Mouse (Mus musculus): ENCODE results near the gene Cnst. TPM values are rescaled to one million over a fixed set of nuclear protein-coding genes. Genes with fewer than 3 reads are reported as not detected.

The Cnst gene
- polyA plus RNA-seq, 1 experiment from 2014 or later, result 27.5 TPM

GRCm38 (mm10) chr1:179622665-179623064, 76.5 kb downstream of the Cnst start:
- H3K9me3 ChIP-seq (replicated peaks; ENCODE audit: control insufficient read depth, low read length, poor library complexity, severe bottlenecking), result no peaks in the 10 kb centered on the region
- no peaks in the 10 kb centered on the region for H3K27me3 ChIP-seq (ENCODE audit: control insufficient read depth, insufficient read depth, low read depth, low read length)
- H3K4me2 ChIP-seq (ENCODE audit: low read length), result no peak overlapping the region
- no peak overlapping the region for H3K4me3 ChIP-seq (ENCODE audit: low read depth, low read length)
- ATAC-seq, result no peak
- no peak overlapping the region for H3K9ac ChIP-seq (ENCODE audit: low read depth, low read length)
- WGBS, result 94% methylated on average over 12 of the region's 12 CpGs
- no peaks in the 10 kb centered on the region for H3K4me1 ChIP-seq (ENCODE audit: control insufficient read depth, insufficient read depth, low read length)
- no peak overlapping the region for H3K27ac ChIP-seq (ENCODE audit: low read length)
- H3K36me3 ChIP-seq (ENCODE audit: control insufficient read depth, insufficient read depth, low read length), result 0 out of 2 replicates have a peak, but pooled peaks cover 4% of the 10 kb centered on the region

GRCm38 (mm10) chr1:179623657-179624056, 77.5 kb downstream of the Cnst start:
- Histone ChIP-seq H3K4me1 (ENCODE audit: control insufficient read depth, insufficient read depth, low read length) (no peaks in the 10 kb centered on the region), H3K4me2 (ENCODE audit: low read length) (no peak overlapping the region), H3K9ac (ENCODE audit: low read depth, low read length) (no peak overlapping the region), H3K27me3 (ENCODE audit: control insufficient read depth, insufficient read depth, low read depth, low read length) (no peaks in the 10 kb centered on the region), H3K27ac (ENCODE audit: low read length) (no peak overlapping the region), H3K4me3 (ENCODE audit: low read depth, low read length) (no peak overlapping the region), H3K9me3 (replicated peaks; ENCODE audit: control insufficient read depth, low read length, poor library complexity, severe bottlenecking) (no peaks in the 10 kb centered on the region), H3K36me3 (ENCODE audit: control insufficient read depth, insufficient read depth, low read length) (0 out of 2 replicates have a peak, but pooled peaks cover 4% of the 10 kb centered on the region)
- ATAC-seq, result no peak
- WGBS, result 57% methylated on average over 4 of the region's 4 CpGs

GRCm38 (mm10) chr1:179624354-179624753, 78.2 kb downstream of the Cnst start:
- 81% methylated on average over 4 of the region's 4 CpGs for WGBS
- no peaks in the 10 kb centered on the region for H3K4me1 ChIP-seq (ENCODE audit: control insufficient read depth, insufficient read depth, low read length)
- no peak overlapping the region for H3K27ac ChIP-seq (ENCODE audit: low read length)
- H3K4me3 ChIP-seq (ENCODE audit: low read depth, low read length), result no peak overlapping the region
- no peak for ATAC-seq
- H3K36me3 ChIP-seq (ENCODE audit: control insufficient read depth, insufficient read depth, low read length), result 0 out of 2 replicates have a peak, but pooled peaks cover 2% of the 10 kb centered on the region
- no peak overlapping the region for H3K4me2 ChIP-seq (ENCODE audit: low read length)
- H3K9me3 ChIP-seq (replicated peaks; ENCODE audit: control insufficient read depth, low read length, poor library complexity, severe bottlenecking), result no peaks in the 10 kb centered on the region
- H3K9ac ChIP-seq (ENCODE audit: low read depth, low read length), result no peak overlapping the region
- H3K27me3 ChIP-seq (ENCODE audit: control insufficient read depth, insufficient read depth, low read depth, low read length), result no peaks in the 10 kb centered on the region

DNA sequence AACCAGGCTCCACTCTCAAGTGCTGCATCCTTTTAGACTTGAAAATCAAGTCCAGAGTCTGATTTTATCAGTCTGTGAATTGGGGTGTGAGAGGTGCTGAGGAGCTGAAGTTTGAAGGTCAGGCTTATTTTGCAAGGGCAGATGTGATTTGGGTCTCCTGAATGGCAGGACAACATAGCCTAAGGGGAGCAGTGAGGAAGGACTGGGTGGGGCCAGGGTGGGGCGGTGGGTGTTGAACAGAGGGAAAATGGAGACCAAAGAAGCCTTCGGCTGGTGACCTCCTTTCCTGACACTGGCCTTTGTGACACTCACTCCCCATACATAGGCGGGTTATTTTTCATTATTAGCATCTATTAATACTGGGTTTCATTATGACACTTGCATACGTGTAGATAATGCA, 81.7 kb downstream of the Cnst start:
- no peak for ATAC-seq
- no peaks in the 10 kb centered on the region for H3K4me1 ChIP-seq (ENCODE audit: control insufficient read depth, insufficient read depth, low read length)
- H3K4me2 ChIP-seq (ENCODE audit: low read length), result no peak overlapping the region
- 89% methylated on average over 4 of the region's 4 CpGs for WGBS
- no peaks in the 10 kb centered on the region for H3K36me3 ChIP-seq (ENCODE audit: control insufficient read depth, insufficient read depth, low read length)
- no peak overlapping the region for H3K27ac ChIP-seq (ENCODE audit: low read length)
- no peak overlapping the region for H3K9ac ChIP-seq (ENCODE audit: low read depth, low read length)
- no peaks in the 10 kb centered on the region for H3K27me3 ChIP-seq (ENCODE audit: control insufficient read depth, insufficient read depth, low read depth, low read length)
- H3K9me3 ChIP-seq (replicated peaks; ENCODE audit: control insufficient read depth, low read length, poor library complexity, severe bottlenecking), result no peaks in the 10 kb centered on the region
- no peak overlapping the region for H3K4me3 ChIP-seq (ENCODE audit: low read depth, low read length)

DNA sequence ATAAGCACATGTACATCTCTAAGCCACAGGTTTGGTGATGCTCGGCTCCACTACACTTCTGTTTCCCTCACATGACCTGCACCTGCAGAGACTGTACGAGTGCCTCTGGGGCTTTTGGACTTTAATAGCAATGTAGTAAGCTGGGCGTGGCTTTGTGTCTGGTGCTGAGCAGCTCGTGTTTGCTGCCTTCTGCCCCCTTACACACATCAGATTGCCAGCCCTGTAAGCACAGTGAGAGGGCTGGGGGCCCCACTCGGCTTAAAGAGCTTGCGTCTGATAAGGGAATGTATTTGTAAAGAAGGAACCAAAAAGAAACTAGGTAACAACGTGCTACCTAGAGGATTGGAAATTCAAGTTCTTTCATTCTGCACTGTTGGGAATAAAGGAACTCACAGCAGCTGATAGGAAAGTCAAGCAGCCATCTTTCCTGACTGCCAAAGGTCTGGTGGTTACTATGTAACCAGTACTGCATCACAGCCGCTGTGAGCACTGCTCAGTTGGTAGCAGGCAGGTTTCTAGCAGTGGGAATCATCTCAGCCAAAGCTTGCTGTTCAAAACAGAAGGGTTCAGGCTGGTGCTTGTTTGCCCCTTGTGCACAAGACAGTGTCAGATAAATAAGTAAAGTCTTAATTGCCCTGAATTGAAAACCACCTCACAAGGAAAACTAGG, 82.4 kb downstream of the Cnst start:
- Histone ChIP-seq H3K36me3 (ENCODE audit: control insufficient read depth, insufficient read depth, low read length) (no peaks in the 10 kb centered on the region), H3K4me3 (ENCODE audit: low read depth, low read length) (no peak overlapping the region), H3K9me3 (replicated peaks; ENCODE audit: control insufficient read depth, low read length, poor library complexity, severe bottlenecking) (no peaks in the 10 kb centered on the region), H3K27ac (ENCODE audit: low read length) (no peak overlapping the region), H3K4me2 (ENCODE audit: low read length) (no peak overlapping the region), H3K9ac (ENCODE audit: low read depth, low read length) (no peak overlapping the region), H3K4me1 (ENCODE audit: control insufficient read depth, insufficient read depth, low read length) (no peaks in the 10 kb centered on the region), H3K27me3 (ENCODE audit: control insufficient read depth, insufficient read depth, low read depth, low read length) (no peaks in the 10 kb centered on the region)
- WGBS, result 75% methylated on average over 8 of the region's 8 CpGs
- ATAC-seq, result no peak

DNA sequence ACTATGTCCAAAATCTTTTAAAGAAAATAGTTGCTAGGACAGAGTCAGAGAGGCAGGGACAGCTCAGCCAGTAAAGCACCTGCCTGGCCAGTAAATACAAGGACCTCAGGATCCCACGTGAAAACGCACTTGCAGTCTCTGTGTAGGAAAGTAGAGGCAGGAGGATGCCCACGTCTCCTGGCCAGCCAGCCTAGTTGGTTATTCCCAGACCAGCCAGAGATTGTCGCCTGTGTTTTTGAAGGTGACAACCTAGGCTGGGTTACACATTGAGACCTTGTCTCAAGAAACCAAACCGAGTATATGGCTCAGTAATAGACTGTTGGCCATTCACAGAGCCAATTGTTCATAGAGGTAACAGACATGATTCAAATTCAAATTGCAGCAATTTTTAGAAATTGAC, 83.1 kb downstream of the Cnst start:
- H3K27ac ChIP-seq (ENCODE audit: low read length), result no peak overlapping the region
- WGBS, result 84% methylated on average over 5 of the region's 5 CpGs
- H3K9me3 ChIP-seq (replicated peaks; ENCODE audit: control insufficient read depth, low read length, poor library complexity, severe bottlenecking), result no peaks in the 10 kb centered on the region
- H3K4me2 ChIP-seq (ENCODE audit: low read length), result no peak overlapping the region
- no peak overlapping the region for H3K9ac ChIP-seq (ENCODE audit: low read depth, low read length)
- ATAC-seq, result no peak
- no peaks in the 10 kb centered on the region for H3K27me3 ChIP-seq (ENCODE audit: control insufficient read depth, insufficient read depth, low read depth, low read length)
- no peak overlapping the region for H3K4me3 ChIP-seq (ENCODE audit: low read depth, low read length)
- H3K4me1 ChIP-seq (ENCODE audit: control insufficient read depth, insufficient read depth, low read length), result no peaks in the 10 kb centered on the region
- no peaks in the 10 kb centered on the region for H3K36me3 ChIP-seq (ENCODE audit: control insufficient read depth, insufficient read depth, low read length)

DNA sequence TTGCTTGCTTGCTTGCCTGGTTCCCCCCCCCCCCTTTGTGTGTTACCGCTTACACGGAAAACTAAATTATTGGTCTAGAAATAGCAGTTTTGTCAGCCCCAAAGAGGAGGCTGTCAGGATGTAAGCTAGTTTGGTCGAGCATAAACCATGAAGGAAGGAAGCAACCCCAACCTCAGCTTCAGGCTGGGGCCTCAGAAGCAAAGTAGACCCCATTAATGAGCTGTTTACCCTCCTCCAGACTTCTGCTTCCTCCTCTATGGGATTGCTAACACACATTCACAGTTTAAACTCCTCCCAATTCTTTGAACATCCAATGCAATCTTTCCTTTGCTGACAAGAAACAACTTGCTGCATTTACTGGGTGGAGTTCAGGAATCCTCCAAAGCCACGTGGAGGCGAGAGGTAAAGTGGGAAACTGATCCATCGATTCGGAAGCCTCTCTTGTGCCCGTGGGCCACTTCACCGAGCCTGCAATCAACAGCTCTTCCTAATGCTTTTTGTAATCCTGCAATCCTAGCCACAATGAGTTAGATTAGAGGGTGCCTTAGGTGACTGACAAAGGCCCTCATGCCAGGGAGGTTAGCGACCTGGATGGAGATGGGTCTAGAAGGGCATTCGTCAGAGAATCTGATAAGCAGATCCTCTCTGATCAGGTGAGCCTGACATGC, 86.7 kb downstream of the Cnst start:
- no peaks in the 10 kb centered on the region for H3K36me3 ChIP-seq (ENCODE audit: control insufficient read depth, insufficient read depth, low read length)
- H3K27me3 ChIP-seq (ENCODE audit: control insufficient read depth, insufficient read depth, low read depth, low read length), result no peaks in the 10 kb centered on the region
- WGBS, result 83% methylated on average over 11 of the region's 11 CpGs
- H3K27ac ChIP-seq (ENCODE audit: low read length), result no peak overlapping the region
- no peak overlapping the region for H3K4me2 ChIP-seq (ENCODE audit: low read length)
- no peak overlapping the region for H3K4me3 ChIP-seq (ENCODE audit: low read depth, low read length)
- no peak for ATAC-seq
- no peaks in the 10 kb centered on the region for H3K9me3 ChIP-seq (replicated peaks; ENCODE audit: control insufficient read depth, low read length, poor library complexity, severe bottlenecking)
- no peaks in the 10 kb centered on the region for H3K4me1 ChIP-seq (ENCODE audit: control insufficient read depth, insufficient read depth, low read length)
- no peak overlapping the region for H3K9ac ChIP-seq (ENCODE audit: low read depth, low read length)

DNA sequence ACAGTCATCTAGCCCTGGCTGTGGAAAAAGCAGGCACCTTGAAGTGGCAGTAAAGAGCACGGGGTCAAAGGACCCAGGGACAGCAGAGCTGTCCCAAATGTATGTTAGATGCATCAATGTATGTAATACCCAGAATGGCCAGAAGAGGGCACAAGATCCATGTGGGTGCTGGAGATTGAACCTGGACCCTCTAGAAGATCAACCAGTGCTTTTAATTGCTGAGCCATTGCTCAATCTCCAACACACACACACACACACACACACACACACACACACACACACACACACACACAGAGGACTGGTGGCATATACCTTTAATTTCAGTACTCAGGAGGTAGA, 87.2 kb downstream of the Cnst start:
- no peaks in the 10 kb centered on the region for H3K4me1 ChIP-seq (ENCODE audit: control insufficient read depth, insufficient read depth, low read length)
- no peak for ATAC-seq
- no peaks in the 10 kb centered on the region for H3K36me3 ChIP-seq (ENCODE audit: control insufficient read depth, insufficient read depth, low read length)
- no peak overlapping the region for H3K27ac ChIP-seq (ENCODE audit: low read length)
- WGBS, result 35% methylated on average over 1 of the region's 1 CpGs
- H3K9me3 ChIP-seq (replicated peaks; ENCODE audit: control insufficient read depth, low read length, poor library complexity, severe bottlenecking), result no peaks in the 10 kb centered on the region
- no peak overlapping the region for H3K4me2 ChIP-seq (ENCODE audit: low read length)
- H3K4me3 ChIP-seq (ENCODE audit: low read depth, low read length), result no peak overlapping the region
- no peak overlapping the region for H3K9ac ChIP-seq (ENCODE audit: low read depth, low read length)
- H3K27me3 ChIP-seq (ENCODE audit: control insufficient read depth, insufficient read depth, low read depth, low read length), result no peaks in the 10 kb centered on the region

DNA sequence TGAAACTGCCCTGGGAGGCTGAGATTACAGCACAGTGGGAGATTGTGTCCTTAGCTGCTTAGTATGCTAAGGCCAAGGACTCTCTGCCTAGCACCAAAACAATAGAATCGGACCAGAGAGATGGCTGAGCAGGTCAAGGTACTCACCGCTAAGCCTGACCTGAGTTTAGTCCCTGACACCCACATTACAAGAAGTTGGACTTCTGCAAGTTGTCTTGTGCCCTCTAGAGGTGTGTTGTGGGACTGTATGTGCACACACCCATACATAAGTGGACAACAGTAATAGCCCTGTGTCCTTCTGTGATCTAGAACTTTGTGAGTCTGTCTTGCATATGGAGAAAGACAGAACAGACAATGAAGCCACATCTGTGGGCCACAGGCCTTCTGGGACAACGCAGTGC, 88.0 kb downstream of the Cnst start:
- no peaks in the 10 kb centered on the region for H3K27me3 ChIP-seq (ENCODE audit: control insufficient read depth, insufficient read depth, low read depth, low read length)
- no peak overlapping the region for H3K27ac ChIP-seq (ENCODE audit: low read length)
- H3K4me1 ChIP-seq (ENCODE audit: control insufficient read depth, insufficient read depth, low read length), result no peaks in the 10 kb centered on the region
- WGBS, result 85% methylated on average over 3 of the region's 3 CpGs
- no peaks in the 10 kb centered on the region for H3K36me3 ChIP-seq (ENCODE audit: control insufficient read depth, insufficient read depth, low read length)
- H3K9ac ChIP-seq (ENCODE audit: low read depth, low read length), result no peak overlapping the region
- no peaks in the 10 kb centered on the region for H3K9me3 ChIP-seq (replicated peaks; ENCODE audit: control insufficient read depth, low read length, poor library complexity, severe bottlenecking)
- H3K4me3 ChIP-seq (ENCODE audit: low read depth, low read length), result no peak overlapping the region
- H3K4me2 ChIP-seq (ENCODE audit: low read length), result no peak overlapping the region
- ATAC-seq, result no peak
